Mouse (Mus musculus) megakaryocyte, embryonic 14.5 days (primary cell): ENCODE data around the gene Fbxl7.

Experiments used
- FLI1 ChIP-seq: IDR thresholded peaks from 2 replicates; pipeline ENCODE4 v1.6.1; 2012; ENCODE audit warnings: low read length, inconsistent platforms, mixed read lengths
- GATA1 ChIP-seq: IDR thresholded peaks from 3 replicates; pipeline ENCODE4 v1.6.1; 2012; ENCODE audit warnings: mixed read lengths, low read length, inconsistent platforms, borderline replicate concordance

GRCm38 (mm10) chr15:26673239-26673859 lies 222.0 kb downstream of the Fbxl7 start:
- TF ChIP-seq GATA1: no peak
- no peak for TF ChIP-seq FLI1
